Mouse (Mus musculus): ENCODE measurements at regions not wholly inside any gene's neighbourhood (a gene's known extent, or its start where the extent isn't known, plus 50 kb on each side); places are given as distances from the start of the nearest gene placed in this dataset.

DNA sequence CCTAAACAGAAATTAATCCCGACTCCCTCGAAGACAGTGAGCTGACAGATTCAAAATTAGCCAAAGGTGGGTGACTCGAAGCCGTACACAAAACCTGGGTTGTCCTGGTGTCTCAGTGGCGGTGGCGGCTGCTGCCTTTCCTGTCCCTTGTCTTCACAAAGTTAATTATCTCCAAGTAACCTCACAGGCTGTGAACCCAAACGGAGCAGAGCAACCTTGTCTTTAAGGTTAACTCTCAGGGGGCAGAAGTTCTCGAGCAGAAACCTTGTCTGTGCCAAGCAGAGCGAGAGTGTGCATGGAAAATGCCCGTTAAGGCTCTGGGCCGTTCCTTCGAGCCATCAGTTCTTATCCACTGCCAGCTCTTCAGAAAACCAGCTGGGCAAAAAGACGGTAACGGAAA is 335.8 kb downstream of the Atp23 start:
- no peak for TF ChIP-seq GATA1 (IDR thresholded peaks at IDR 0.05; ENCODE audit: borderline replicate concordance, low read length)
- TF ChIP-seq FLI1 (IDR thresholded peaks at IDR 0.05; ENCODE audit: low read length) = no peak

All from megakaryocyte, embryonic 14.5 days (primary cell).